Mouse (Mus musculus): ENCODE measurements around the gene Kcnj11. TPM values are rescaled to one million over a fixed set of nuclear protein-coding genes. Genes with fewer than 3 reads are reported as not detected.

Kcnj11 gene
- polyA plus RNA-seq, 1 experiment from 2014 or later, result not detected

DNA sequence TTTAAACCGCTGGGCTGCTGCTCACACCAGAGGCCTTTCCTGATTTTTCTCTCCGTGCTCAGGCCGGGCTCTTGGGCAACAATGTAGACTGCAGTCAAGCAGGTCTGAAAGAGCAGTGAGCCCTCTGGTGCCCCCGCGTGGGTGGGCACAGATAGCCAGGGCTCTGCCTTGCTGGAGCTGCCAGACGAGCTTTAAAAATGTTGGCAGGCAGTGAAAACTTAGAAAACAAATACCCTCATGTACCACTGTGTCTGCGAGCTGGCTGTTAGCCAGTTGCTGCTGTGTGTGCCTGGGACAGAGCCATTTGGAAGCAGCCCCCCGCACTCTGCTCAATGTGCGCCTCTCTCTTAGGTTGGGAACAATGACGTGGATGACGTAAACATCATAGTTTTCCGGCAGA lies 22.9 kb downstream of the Kcnj11 start:
- 90% methylated on average over 12 of the region's 12 CpGs for WGBS
- DNase-seq (ENCODE audit: low spot score), result no peak
- Histone ChIP-seq H3K9ac (ENCODE audit: low read depth, low read length) (no peak overlapping the region), H3K27ac (ENCODE audit: low read depth, low read length) (no peak overlapping the region), H3K27me3 (replicated peaks; ENCODE audit: control insufficient read depth, insufficient read depth, low read length) (no peaks in the 10 kb centered on the region), H3K4me2 (no peak overlapping the region), H3K4me1 (replicated peaks; ENCODE audit: control insufficient read depth, insufficient read depth, low read length) (no peaks in the 10 kb centered on the region), H3K36me3 (ENCODE audit: control insufficient read depth, insufficient read depth, low read length) (peaks cover 39% of the 10 kb centered on the region), H3K9me3 (ENCODE audit: control insufficient read depth, low read length) (no peaks in the 10 kb centered on the region), H3K4me3 (ENCODE audit: low read depth, low read length) (no peak overlapping the region)
- ATAC-seq (replicated peaks; ENCODE audit: low FRiP score), result no peak

DNA sequence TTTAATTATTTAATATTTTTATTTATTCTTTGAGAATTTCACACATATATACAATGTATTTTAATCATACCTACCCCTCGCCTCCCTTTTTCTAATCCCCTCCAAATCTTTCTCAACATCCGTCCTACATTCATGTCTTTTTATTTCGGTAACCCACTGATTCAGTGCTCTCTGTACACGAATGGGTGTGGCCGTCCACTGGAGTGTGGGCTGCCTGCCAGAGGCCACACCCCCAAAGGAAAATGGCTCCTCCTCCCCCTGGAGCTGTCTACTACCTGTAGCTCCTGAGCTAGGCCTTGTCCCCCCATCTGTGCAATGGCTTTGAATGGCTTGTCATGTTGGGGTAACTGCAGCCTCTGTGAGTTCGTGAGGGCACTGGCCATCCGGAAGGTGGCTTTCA lies 23.7 kb downstream of the Kcnj11 start:
- Histone ChIP-seq H3K9ac (ENCODE audit: low read depth, low read length) (no peak overlapping the region), H3K27me3 (replicated peaks; ENCODE audit: control insufficient read depth, insufficient read depth, low read length) (no peaks in the 10 kb centered on the region), H3K27ac (ENCODE audit: low read depth, low read length) (no peak overlapping the region), H3K4me3 (ENCODE audit: low read depth, low read length) (no peak overlapping the region), H3K4me2 (no peak overlapping the region), H3K36me3 (ENCODE audit: control insufficient read depth, insufficient read depth, low read length) (peaks cover 40% of the 10 kb centered on the region), H3K4me1 (replicated peaks; ENCODE audit: control insufficient read depth, insufficient read depth, low read length) (no peaks in the 10 kb centered on the region), H3K9me3 (ENCODE audit: control insufficient read depth, low read length) (no peaks in the 10 kb centered on the region)
- DNase-seq (ENCODE audit: low spot score), result no peak
- 89% methylated on average over 7 of the region's 7 CpGs for WGBS
- 0 out of 2 replicates have a peak, but pooled peaks have one; percentile 36 for ATAC-seq (replicated peaks; ENCODE audit: low FRiP score)

DNA sequence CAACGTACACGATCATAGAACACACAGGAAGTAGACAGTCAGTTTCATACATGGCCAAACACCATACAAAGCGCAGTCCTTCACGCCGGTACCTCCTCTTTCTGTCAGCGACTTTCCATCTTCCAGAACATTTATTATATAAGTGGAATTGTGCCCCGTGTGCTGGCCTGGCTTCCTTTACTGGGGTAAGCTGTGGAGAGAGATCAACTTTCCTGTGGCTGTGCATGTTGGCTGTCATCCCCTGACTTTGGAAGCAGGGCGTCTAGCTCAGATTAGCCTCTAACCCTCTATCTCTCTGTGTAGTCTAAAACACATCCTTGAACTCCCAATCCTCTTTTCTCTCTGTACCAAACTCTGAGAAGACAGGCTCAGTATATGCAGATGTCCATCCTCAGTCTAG lies 31.7 kb downstream of the Kcnj11 start:
- no peak for DNase-seq (ENCODE audit: low spot score)
- Histone ChIP-seq H3K9me3 (ENCODE audit: control insufficient read depth, low read length) (no peaks in the 10 kb centered on the region), H3K36me3 (ENCODE audit: control insufficient read depth, insufficient read depth, low read length) (peaks cover 65% of the 10 kb centered on the region), H3K27ac (ENCODE audit: low read depth, low read length) (no peak overlapping the region), H3K27me3 (replicated peaks; ENCODE audit: control insufficient read depth, insufficient read depth, low read length) (no peaks in the 10 kb centered on the region), H3K4me3 (ENCODE audit: low read depth, low read length) (no peak overlapping the region), H3K4me2 (no peak overlapping the region), H3K4me1 (replicated peaks; ENCODE audit: control insufficient read depth, insufficient read depth, low read length) (no peaks in the 10 kb centered on the region), H3K9ac (ENCODE audit: low read depth, low read length) (no peak overlapping the region)
- 92% methylated on average over 8 of the region's 8 CpGs for WGBS
- no peak for ATAC-seq (replicated peaks; ENCODE audit: low FRiP score)

DNA sequence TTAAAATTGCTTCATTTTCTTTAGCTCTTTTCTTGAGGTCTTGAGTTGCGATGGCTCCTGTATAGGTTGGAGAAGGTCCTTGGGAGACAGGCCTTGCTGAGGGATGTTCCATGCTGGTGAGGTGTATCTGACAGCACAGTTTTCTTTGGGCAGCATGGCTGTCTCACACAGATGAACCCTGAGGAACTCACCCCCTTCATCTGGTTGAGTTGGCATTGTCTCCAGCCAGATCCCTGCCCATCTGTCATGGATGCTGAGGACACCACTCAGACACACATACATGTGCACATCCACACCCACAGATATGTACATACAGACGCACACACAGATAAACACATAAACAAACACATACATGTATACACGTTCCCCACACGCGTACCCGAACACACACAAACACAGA lies 37.3 kb downstream of the Kcnj11 start:
- H3K9me3 ChIP-seq (ENCODE audit: control insufficient read depth, low read length), result no peaks in the 10 kb centered on the region
- DNase-seq (ENCODE audit: low spot score) (no peak), ATAC-seq (replicated peaks; ENCODE audit: low FRiP score) (no peak)
- H3K27ac ChIP-seq (ENCODE audit: low read depth, low read length), result no peak overlapping the region
- H3K36me3 ChIP-seq (ENCODE audit: control insufficient read depth, insufficient read depth, low read length), result peaks cover 62% of the 10 kb centered on the region
- H3K4me2 ChIP-seq, result no peak overlapping the region
- 91% methylated on average over 6 of the region's 6 CpGs for WGBS
- no peaks in the 10 kb centered on the region for H3K27me3 ChIP-seq (replicated peaks; ENCODE audit: control insufficient read depth, insufficient read depth, low read length)
- no peak overlapping the region for H3K9ac ChIP-seq (ENCODE audit: low read depth, low read length)
- H3K4me3 ChIP-seq (ENCODE audit: low read depth, low read length), result no peak overlapping the region
- no peaks in the 10 kb centered on the region for H3K4me1 ChIP-seq (replicated peaks; ENCODE audit: control insufficient read depth, insufficient read depth, low read length)

DNA sequence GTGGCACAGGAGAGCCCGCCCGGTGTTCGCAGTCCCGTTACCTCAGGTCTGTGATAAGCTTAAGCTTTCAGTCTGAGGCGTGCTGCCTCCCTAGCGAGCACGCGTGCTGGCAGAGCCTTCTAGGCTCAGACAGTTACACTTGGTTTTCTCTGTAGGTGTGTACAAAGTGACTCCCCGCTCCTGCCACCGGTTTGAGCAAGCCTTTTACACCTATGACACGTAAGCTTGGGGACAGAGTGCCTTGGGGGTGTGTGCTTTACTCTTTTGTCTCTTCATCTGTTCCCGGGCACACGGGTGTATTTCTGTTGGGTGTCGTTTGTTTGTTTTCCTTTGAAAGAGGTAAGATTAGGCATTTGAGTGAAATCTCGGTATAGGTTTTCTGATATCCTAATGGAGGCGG lies 39.0 kb downstream of the Kcnj11 start:
- Histone ChIP-seq H3K4me1 (replicated peaks; ENCODE audit: control insufficient read depth, insufficient read depth, low read length) (no peaks in the 10 kb centered on the region), H3K27ac (ENCODE audit: low read depth, low read length) (no peak overlapping the region), H3K36me3 (ENCODE audit: control insufficient read depth, insufficient read depth, low read length) (peaks cover 61% of the 10 kb centered on the region), H3K27me3 (replicated peaks; ENCODE audit: control insufficient read depth, insufficient read depth, low read length) (no peaks in the 10 kb centered on the region), H3K4me2 (no peak overlapping the region), H3K4me3 (ENCODE audit: low read depth, low read length) (no peak overlapping the region), H3K9ac (ENCODE audit: low read depth, low read length) (no peak overlapping the region), H3K9me3 (ENCODE audit: control insufficient read depth, low read length) (no peaks in the 10 kb centered on the region)
- 95% methylated on average over 16 of the region's 16 CpGs for WGBS
- DNase-seq (ENCODE audit: low spot score) (no peak), ATAC-seq (replicated peaks; ENCODE audit: low FRiP score) (no peak)

DNA sequence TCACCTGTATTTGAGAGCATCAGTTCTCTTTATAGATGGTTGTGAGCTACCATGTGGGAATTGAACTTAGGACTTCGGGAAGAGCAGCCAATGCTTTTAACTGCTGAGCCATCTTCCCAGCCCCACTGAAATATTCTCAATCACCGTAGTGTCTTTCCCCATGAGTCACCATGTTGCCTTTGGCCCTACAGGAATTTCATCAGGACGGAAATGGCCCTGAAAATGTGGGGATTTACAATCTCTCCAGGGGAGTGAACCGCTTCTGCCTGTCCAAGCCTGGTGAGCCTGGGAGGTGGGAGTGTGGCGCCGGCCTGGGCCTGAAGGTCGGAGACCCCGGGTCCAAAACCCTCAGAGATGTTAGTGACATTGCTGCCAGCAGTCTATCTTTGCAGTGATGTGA lies 39.9 kb downstream of the Kcnj11 start:
- Histone ChIP-seq H3K4me2 (no peak overlapping the region), H3K9ac (ENCODE audit: low read depth, low read length) (no peak overlapping the region), H3K27ac (ENCODE audit: low read depth, low read length) (no peak overlapping the region), H3K4me1 (replicated peaks; ENCODE audit: control insufficient read depth, insufficient read depth, low read length) (no peaks in the 10 kb centered on the region), H3K4me3 (ENCODE audit: low read depth, low read length) (no peak overlapping the region), H3K36me3 (ENCODE audit: control insufficient read depth, insufficient read depth, low read length) (peaks cover 59% of the 10 kb centered on the region), H3K27me3 (replicated peaks; ENCODE audit: control insufficient read depth, insufficient read depth, low read length) (no peaks in the 10 kb centered on the region), H3K9me3 (ENCODE audit: control insufficient read depth, low read length) (no peaks in the 10 kb centered on the region)
- DNase-seq (ENCODE audit: low spot score), result no peak
- ATAC-seq (replicated peaks; ENCODE audit: low FRiP score), result no peak
- 90% methylated on average over 8 of the region's 8 CpGs for WGBS

DNA sequence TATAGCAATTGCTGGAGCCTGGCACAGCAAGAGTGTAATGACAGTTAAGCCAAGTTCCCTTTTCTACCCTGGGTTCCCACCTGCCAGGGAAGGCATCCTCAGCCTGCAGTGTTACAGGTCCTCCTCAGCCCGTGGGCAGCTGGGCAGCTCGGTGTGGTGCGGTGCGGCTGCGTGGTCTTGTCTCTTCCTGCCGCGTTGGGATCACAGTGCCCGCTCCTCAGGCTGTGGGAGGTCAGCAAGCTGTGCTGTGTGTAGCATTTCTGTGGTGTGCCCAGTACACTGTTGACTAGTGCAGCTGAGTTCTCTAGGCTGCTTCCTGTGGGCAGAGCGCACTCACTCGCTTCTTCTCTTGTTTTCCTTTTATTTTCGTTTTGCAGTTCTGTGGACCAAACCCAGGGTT lies 41.7 kb downstream of the Kcnj11 start:
- Histone ChIP-seq H3K36me3 (ENCODE audit: control insufficient read depth, insufficient read depth, low read length) (peaks cover 67% of the 10 kb centered on the region), H3K9me3 (ENCODE audit: control insufficient read depth, low read length) (no peaks in the 10 kb centered on the region), H3K27me3 (replicated peaks; ENCODE audit: control insufficient read depth, insufficient read depth, low read length) (no peaks in the 10 kb centered on the region), H3K4me2 (no peak overlapping the region), H3K27ac (ENCODE audit: low read depth, low read length) (no peak overlapping the region), H3K9ac (ENCODE audit: low read depth, low read length) (no peak overlapping the region), H3K4me1 (replicated peaks; ENCODE audit: control insufficient read depth, insufficient read depth, low read length) (no peaks in the 10 kb centered on the region), H3K4me3 (ENCODE audit: low read depth, low read length) (no peak overlapping the region)
- DNase-seq (ENCODE audit: low spot score) (no peak), ATAC-seq (replicated peaks; ENCODE audit: low FRiP score) (no peak)
- 87% methylated on average over 11 of the region's 11 CpGs for WGBS

DNA sequence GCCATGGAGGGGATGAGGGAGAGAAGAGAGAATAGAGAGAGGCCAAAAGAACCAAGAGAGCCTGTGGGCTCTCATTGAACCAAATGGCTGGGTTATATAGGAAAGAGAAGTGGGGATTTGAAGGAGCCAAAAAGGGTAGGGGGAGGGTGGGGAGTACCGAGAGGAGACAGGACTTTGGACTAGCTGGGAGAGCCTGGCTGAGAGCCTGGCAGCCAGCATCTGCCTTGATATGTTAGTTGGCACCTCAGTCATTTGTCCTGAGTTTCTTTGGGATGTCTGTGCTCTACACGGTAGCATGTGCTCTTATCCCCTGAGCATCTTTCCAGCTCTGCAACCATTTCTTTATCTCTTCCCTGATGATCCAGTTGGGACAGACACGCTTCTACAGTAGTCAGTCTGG lies 47.0 kb downstream of the Kcnj11 start:
- 92% methylated on average over 3 of the region's 3 CpGs for WGBS
- H3K27ac ChIP-seq (ENCODE audit: low read depth, low read length), result no peak overlapping the region
- H3K4me1 ChIP-seq (replicated peaks; ENCODE audit: control insufficient read depth, insufficient read depth, low read length), result no peaks in the 10 kb centered on the region
- ATAC-seq (replicated peaks; ENCODE audit: low FRiP score) (no peak), DNase-seq (ENCODE audit: low spot score) (no peak)
- no peak overlapping the region for H3K4me3 ChIP-seq (ENCODE audit: low read depth, low read length)
- H3K36me3 ChIP-seq (ENCODE audit: control insufficient read depth, insufficient read depth, low read length), result peaks cover 47% of the 10 kb centered on the region; the same call in 1 of the 2 replicates
- H3K9ac ChIP-seq (ENCODE audit: low read depth, low read length), result no peak overlapping the region
- H3K4me2 ChIP-seq, result no peak overlapping the region
- H3K27me3 ChIP-seq (replicated peaks; ENCODE audit: control insufficient read depth, insufficient read depth, low read length), result no peaks in the 10 kb centered on the region
- no peaks in the 10 kb centered on the region for H3K9me3 ChIP-seq (ENCODE audit: control insufficient read depth, low read length)

DNA sequence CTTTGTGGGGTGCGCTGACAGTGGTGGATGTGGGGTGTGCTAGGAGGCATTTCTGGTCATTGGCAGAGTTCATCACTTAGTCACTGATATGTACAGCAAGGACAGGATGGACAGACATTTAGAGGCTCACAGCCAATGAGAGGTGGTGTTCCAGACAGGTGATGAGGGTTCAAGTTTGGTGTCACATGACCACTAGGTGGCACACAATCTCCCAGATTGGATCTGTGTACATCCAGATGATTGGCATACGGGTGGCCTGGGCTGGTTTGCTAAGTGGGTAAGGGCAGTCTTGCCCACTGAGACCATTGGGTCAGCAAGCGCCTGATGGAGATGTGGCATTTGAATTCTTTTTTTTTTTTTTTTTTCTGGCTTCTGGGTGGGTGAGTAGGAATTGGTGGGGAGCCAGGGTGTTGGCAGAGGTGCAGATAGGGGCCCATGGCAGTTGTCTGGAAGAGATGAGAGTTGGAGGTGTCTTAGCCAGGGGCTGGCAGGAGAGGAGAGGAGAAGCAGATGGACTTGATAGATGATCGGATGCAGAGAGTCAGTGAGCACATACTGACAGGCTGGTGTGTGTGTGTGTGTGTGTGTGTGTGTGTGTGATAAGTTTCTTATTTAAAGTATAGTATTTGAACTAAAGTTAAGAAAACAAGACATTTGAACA lies 48.3 kb downstream of the Kcnj11 start:
- Histone ChIP-seq H3K36me3 (ENCODE audit: control insufficient read depth, insufficient read depth, low read length) (peaks cover 41% of the 10 kb centered on the region), H3K27ac (ENCODE audit: low read depth, low read length) (no peak overlapping the region), H3K9me3 (ENCODE audit: control insufficient read depth, low read length) (no peaks in the 10 kb centered on the region), H3K4me3 (ENCODE audit: low read depth, low read length) (no peak overlapping the region), H3K4me2 (no peak overlapping the region), H3K9ac (ENCODE audit: low read depth, low read length) (no peak overlapping the region), H3K27me3 (replicated peaks; ENCODE audit: control insufficient read depth, insufficient read depth, low read length) (no peaks in the 10 kb centered on the region), H3K4me1 (replicated peaks; ENCODE audit: control insufficient read depth, insufficient read depth, low read length) (no peaks in the 10 kb centered on the region)
- ATAC-seq (replicated peaks; ENCODE audit: low FRiP score) (no peak), DNase-seq (ENCODE audit: low spot score) (no peak)
- WGBS, result 87% methylated on average over 4 of the region's 4 CpGs

Measured in liver, embryonic 11.5 days (tissue).